Mouse (Mus musculus): ENCODE measurements around the gene Polm. TPM values are rescaled to one million over a fixed set of nuclear protein-coding genes. Genes with fewer than 3 reads are reported as not detected.

Gene Polm
- 5.8 and 6.9 TPM in 2 replicates for polyA plus RNA-seq (2015; fragmentation: Nextera tagmentation; extraction: Ambion mirVana)

GRCm38 (mm10) chr11:5837251-5838246, at the start of gene Polm:
Polm (minus strand) TSS chr11:5838016.
- H3K4me1 ChIP-seq = peaks cover 14% of the 10 kb centered on the region
- H3K36me3 ChIP-seq = peaks cover 29% of the 10 kb centered on the region
- H3K4me2 ChIP-seq = peak within 1 kb of the TSS; percentile 96
- under 1% methylated on average over 62 of the region's 63 CpGs for WGBS
- ATAC-seq (ENCODE audit: extremely low read depth, insufficient number of reproducible peaks, low FRiP score, low TSS enrichment) = peak; percentile 86
- H3K27ac ChIP-seq (replicated peaks) = peak within 1 kb of the TSS; percentile 78
- peak within 1 kb of the TSS; percentile 93 for H3K9ac ChIP-seq
- H3K4me3 ChIP-seq = peak within 1 kb of the TSS; percentile 80
- H3K9me3 ChIP-seq = 0 out of 2 replicates have a peak, but pooled peaks cover 6% of the 10 kb centered on the region
- no peaks in the 10 kb centered on the region for H3K27me3 ChIP-seq (replicated peaks)

GRCm38 (mm10) chr11:5887250-5887649, 49.4 kb upstream of the Polm start:
- no peaks in the 10 kb centered on the region for H3K9me3 ChIP-seq
- no peak for ATAC-seq (ENCODE audit: extremely low read depth, insufficient number of reproducible peaks, low FRiP score, low TSS enrichment)
- H3K27me3 ChIP-seq (replicated peaks) = no peaks in the 10 kb centered on the region
- no peaks in the 10 kb centered on the region for H3K36me3 ChIP-seq
- H3K4me3 ChIP-seq = no peak overlapping the region
- no peak overlapping the region for H3K4me2 ChIP-seq
- 32% methylated on average over 5 of the region's 5 CpGs for WGBS
- H3K9ac ChIP-seq = 0 out of 2 replicates have a peak overlapping the region, but pooled peaks have one; percentile 55
- H3K27ac ChIP-seq (replicated peaks) = peak overlapping the region; percentile 88
- peaks cover 68% of the 10 kb centered on the region for H3K4me1 ChIP-seq

- H3K4me2 ChIP-seq = no peak overlapping the region
- H3K4me3 ChIP-seq = no peak overlapping the region
- H3K27ac ChIP-seq (replicated peaks) = peak overlapping the region; percentile 88
- ATAC-seq (ENCODE audit: extremely low read depth, insufficient number of reproducible peaks, low FRiP score, low TSS enrichment) = no peak
- no peaks in the 10 kb centered on the region for H3K9me3 ChIP-seq
- no peaks in the 10 kb centered on the region for H3K36me3 ChIP-seq
- H3K4me1 ChIP-seq = peaks cover 57% of the 10 kb centered on the region
- WGBS = 11% methylated on average over 9 of the region's 9 CpGs
- no peaks in the 10 kb centered on the region for H3K27me3 ChIP-seq (replicated peaks)
- no peak overlapping the region; the same call in 1 of the 2 replicates for H3K9ac ChIP-seq
Observed at GRCm38 (mm10) chr11:5886187-5886586, 48.4 kb upstream of the Polm start.

GRCm38 (mm10) chr11:5882518-5882917, 44.7 kb upstream of the Polm start:
- H3K36me3 ChIP-seq = no peaks in the 10 kb centered on the region
- no peaks in the 10 kb centered on the region for H3K27me3 ChIP-seq (replicated peaks)
- no peak overlapping the region for H3K27ac ChIP-seq (replicated peaks)
- peaks cover 32% of the 10 kb centered on the region for H3K4me1 ChIP-seq
- no peak for ATAC-seq (ENCODE audit: extremely low read depth, insufficient number of reproducible peaks, low FRiP score, low TSS enrichment)
- WGBS = 57% methylated on average over 8 of the region's 8 CpGs
- H3K4me3 ChIP-seq = no peak overlapping the region
- H3K9ac ChIP-seq = no peak overlapping the region
- H3K4me2 ChIP-seq = no peak overlapping the region
- H3K9me3 ChIP-seq = 0 out of 2 replicates have a peak, but pooled peaks cover 3% of the 10 kb centered on the region

GRCm38 (mm10) chr11:5879905-5880304, 42.1 kb upstream of the Polm start:
- Histone ChIP-seq H3K4me1 (peaks cover 36% of the 10 kb centered on the region), H3K9me3 (0 out of 2 replicates have a peak, but pooled peaks cover 3% of the 10 kb centered on the region), H3K4me3 (no peak overlapping the region), H3K27me3 (replicated peaks) (no peaks in the 10 kb centered on the region), H3K36me3 (peaks cover 19% of the 10 kb centered on the region), H3K4me2 (no peak overlapping the region), H3K9ac (no peak overlapping the region), H3K27ac (replicated peaks) (no peak overlapping the region)
- whole genome bisulfite sequencing = 55% methylated on average over 5 of the region's 5 CpGs
- no peak for ATAC-seq (ENCODE audit: extremely low read depth, insufficient number of reproducible peaks, low FRiP score, low TSS enrichment)

GRCm38 (mm10) chr11:5878661-5879060, 40.8 kb upstream of the Polm start:
- peak overlapping the region; percentile 90 for H3K27ac ChIP-seq (replicated peaks)
- 0 out of 2 replicates have a peak, but pooled peaks cover 3% of the 10 kb centered on the region for H3K9me3 ChIP-seq
- H3K36me3 ChIP-seq = peaks cover 31% of the 10 kb centered on the region
- ATAC-seq (ENCODE audit: extremely low read depth, insufficient number of reproducible peaks, low FRiP score, low TSS enrichment) = no peak
- peak overlapping the region; percentile 87 for H3K4me2 ChIP-seq
- H3K4me3 ChIP-seq = peak overlapping the region; percentile 73
- WGBS = 38% methylated on average over 8 of the region's 8 CpGs
- no peaks in the 10 kb centered on the region for H3K27me3 ChIP-seq (replicated peaks)
- peak overlapping the region; percentile 80 for H3K9ac ChIP-seq
- H3K4me1 ChIP-seq = peaks cover 36% of the 10 kb centered on the region

- Histone ChIP-seq H3K4me3 (peak within 1 kb of the TSS; percentile 73), H3K36me3 (peaks cover 37% of the 10 kb centered on the region), H3K27me3 (replicated peaks) (no peaks in the 10 kb centered on the region), H3K4me2 (peak within 1 kb of the TSS; percentile 87), H3K9me3 (0 out of 2 replicates have a peak, but pooled peaks cover 3% of the 10 kb centered on the region), H3K27ac (replicated peaks) (peak within 1 kb of the TSS; percentile 90), H3K4me1 (peaks cover 35% of the 10 kb centered on the region), H3K9ac (peak within 1 kb of the TSS; percentile 86)
- WGBS = under 1% methylated on average over 52 of the region's 52 CpGs
- peak; percentile 97 for ATAC-seq (ENCODE audit: extremely low read depth, insufficient number of reproducible peaks, low FRiP score, low TSS enrichment)
Observed at GRCm38 (mm10) chr11:5877921-5878526, 40.2 kb upstream of the Polm start, which contains the start of gene Pold2. Pold2 (minus strand) TSS chr11:5878292.

- Histone ChIP-seq H3K36me3 (peaks cover 43% of the 10 kb centered on the region), H3K9me3 (0 out of 2 replicates have a peak, but pooled peaks cover 3% of the 10 kb centered on the region), H3K27me3 (replicated peaks) (no peaks in the 10 kb centered on the region), H3K27ac (replicated peaks) (peak overlapping the region; percentile 70; the same call in 1 of the 2 replicates), H3K4me1 (peaks cover 29% of the 10 kb centered on the region), H3K4me3 (peak overlapping the region; percentile 73), H3K4me2 (peak overlapping the region; percentile 87), H3K9ac (peak overlapping the region; percentile 86)
- ATAC-seq (ENCODE audit: extremely low read depth, insufficient number of reproducible peaks, low FRiP score, low TSS enrichment) = no peak
- 2% methylated on average over 5 of the region's 5 CpGs for WGBS
Observed at GRCm38 (mm10) chr11:5877421-5877820, 39.6 kb upstream of the Polm start.

- Histone ChIP-seq H3K4me3 (no peak overlapping the region), H3K9ac (no peak overlapping the region), H3K4me2 (no peak overlapping the region), H3K36me3 (peaks cover 84% of the 10 kb centered on the region), H3K27ac (replicated peaks) (no peak overlapping the region), H3K4me1 (peaks cover 20% of the 10 kb centered on the region), H3K27me3 (replicated peaks) (no peaks in the 10 kb centered on the region), H3K9me3 (no peaks in the 10 kb centered on the region)
- WGBS = 95% methylated on average over 9 of the region's 9 CpGs
- ATAC-seq (ENCODE audit: extremely low read depth, insufficient number of reproducible peaks, low FRiP score, low TSS enrichment) = no peak
Observed at GRCm38 (mm10) chr11:5873192-5873591, 35.4 kb upstream of the Polm start.

GRCm38 (mm10) chr11:5872707-5873106, 34.9 kb upstream of the Polm start:
- Histone ChIP-seq H3K4me3 (no peak overlapping the region), H3K9ac (no peak overlapping the region), H3K27ac (replicated peaks) (no peak overlapping the region), H3K4me1 (peaks cover 20% of the 10 kb centered on the region), H3K4me2 (no peak overlapping the region), H3K36me3 (peaks cover 89% of the 10 kb centered on the region), H3K27me3 (replicated peaks) (no peaks in the 10 kb centered on the region), H3K9me3 (no peaks in the 10 kb centered on the region)
- WGBS = 94% methylated on average over 11 of the region's 11 CpGs
- no peak for ATAC-seq (ENCODE audit: extremely low read depth, insufficient number of reproducible peaks, low FRiP score, low TSS enrichment)

GRCm38 (mm10) chr11:5870069-5870468, 32.3 kb upstream of the Polm start:
- no peaks in the 10 kb centered on the region for H3K4me1 ChIP-seq
- H3K36me3 ChIP-seq = peaks cover 81% of the 10 kb centered on the region
- no peak overlapping the region for H3K27ac ChIP-seq (replicated peaks)
- no peak for ATAC-seq (ENCODE audit: extremely low read depth, insufficient number of reproducible peaks, low FRiP score, low TSS enrichment)
- H3K27me3 ChIP-seq (replicated peaks) = no peaks in the 10 kb centered on the region
- 83% methylated on average over 16 of the region's 16 CpGs for WGBS
- no peaks in the 10 kb centered on the region for H3K9me3 ChIP-seq
- no peak overlapping the region for H3K4me2 ChIP-seq
- no peak overlapping the region for H3K4me3 ChIP-seq
- H3K9ac ChIP-seq = no peak overlapping the region
